Mouse (Mus musculus): ENCODE results near the gene Crybb1.

GRCm38 (mm10) chr5:112218679-112219078 lies 36.9 kb upstream of the Crybb1 start:
- no peak for TF ChIP-seq CTCF (IDR thresholded peaks at IDR 0.05; ENCODE audit: extremely low read depth, insufficient read depth, insufficient read length, insufficient replicate concordance)
- TF ChIP-seq POLR2A (IDR thresholded peaks at IDR 0.05; ENCODE audit: low read depth, low read length), result no peak
